Mouse (Mus musculus) heart, adult 2 months (tissue): ENCODE data around the gene Cdk17.

Experiments used
- CTCF ChIP-seq: fragments of 200-600 bp; IDR thresholded peaks from 2 replicates; pipeline ENCODE4 v1.8.1; 2022; ENCODE audit warnings: antibody characterized with exemption, mild to moderate bottlenecking, moderate library complexity
- POLR2A ChIP-seq: fragments of 200-500 bp; IDR thresholded peaks from 2 replicates; pipeline ENCODE4 v1.6.1; 2011; ENCODE audit warnings: mild to moderate bottlenecking, low read depth, low read length, control low read depth; ENCODE audit not compliant: insufficient read depth

DNA sequence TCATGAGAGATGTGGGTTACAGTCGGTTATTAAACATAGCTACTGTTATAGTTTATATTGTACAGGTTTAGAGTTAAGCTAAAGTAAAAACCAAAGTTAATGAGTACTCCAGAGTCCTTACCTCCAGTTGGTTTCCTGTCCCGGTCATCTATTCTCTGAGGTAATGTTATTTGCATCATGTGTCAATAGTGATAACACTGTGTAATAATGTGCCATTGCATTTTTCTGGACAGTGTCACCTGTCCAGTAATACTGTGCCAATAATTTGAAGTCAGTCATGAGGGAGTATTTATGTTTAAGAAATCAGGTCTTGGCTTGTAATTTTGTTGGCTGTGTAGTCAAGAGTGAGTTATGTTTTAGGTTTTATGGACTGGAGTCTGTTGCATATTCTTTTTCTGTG, 52.0 kb downstream of the Cdk17 start:
- TF ChIP-seq CTCF: no peak
- TF ChIP-seq POLR2A: no peak
